Mouse (Mus musculus) natural killer cell, adult 2 months (primary cell): ENCODE data around the gene Hsdl2.
A peak's percentile ranks its signal among the peaks of the same experiment; 100 is the strongest.

ENCODE experiments used
- DNase-seq, 2 experiments: peaks; one replicate each; pipeline ENCODE4 v3.0.0; 2022; ENCODE audit warnings: low spot score in 2 of 2

The Hsdl2 gene

GRCm38 (mm10) chr4:59625998-59626910, 44.9 kb downstream of the Hsdl2 start, which contains the start of gene E130308A19Rik:
Gene E130308A19Rik (plus strand): TSS chr4:59626211.
- peak; percentile 47 to 71 for DNase-seq

GRCm38 (mm10) chr4:59628255-59628654, 46.9 kb downstream of the Hsdl2 start:
- DNase-seq, result no peak

GRCm38 (mm10) chr4:59629076-59629874, 47.9 kb downstream of the Hsdl2 start:
- no peak for DNase-seq

- no peak for DNase-seq
Observed at GRCm38 (mm10) chr4:59630122-59630521, 48.8 kb downstream of the Hsdl2 start.

GRCm38 (mm10) chr4:59634532-59634931, 53.2 kb downstream of the Hsdl2 start:
- DNase-seq, result no peak

GRCm38 (mm10) chr4:59639163-59639562, 57.8 kb downstream of the Hsdl2 start:
- DNase-seq, result no peak

- no peak for DNase-seq
Observed at GRCm38 (mm10) chr4:59640720-59641119, 59.4 kb downstream of the Hsdl2 start.

GRCm38 (mm10) chr4:59642039-59642438, 60.7 kb downstream of the Hsdl2 start:
- no peak for DNase-seq

GRCm38 (mm10) chr4:59642657-59643056, 61.3 kb downstream of the Hsdl2 start:
- no peak for DNase-seq

GRCm38 (mm10) chr4:59644431-59644830, 63.1 kb downstream of the Hsdl2 start:
- no peak for DNase-seq

GRCm38 (mm10) chr4:59644992-59645391, 63.6 kb downstream of the Hsdl2 start:
- DNase-seq, result no peak

- DNase-seq, result no peak
Observed at GRCm38 (mm10) chr4:59645610-59646009, 64.2 kb downstream of the Hsdl2 start.

- no peak for DNase-seq
Observed at GRCm38 (mm10) chr4:59646020-59646696, 64.8 kb downstream of the Hsdl2 start.

GRCm38 (mm10) chr4:59649119-59649518, 67.8 kb downstream of the Hsdl2 start:
- DNase-seq, result no peak

- no peak for DNase-seq
Observed at GRCm38 (mm10) chr4:59652166-59652681, 70.9 kb downstream of the Hsdl2 start.

- DNase-seq, result no peak
Observed at GRCm38 (mm10) chr4:59656061-59656642, 74.8 kb downstream of the Hsdl2 start.

GRCm38 (mm10) chr4:59662163-59662562, 80.8 kb downstream of the Hsdl2 start:
- DNase-seq, result no peak

- DNase-seq, result no peak
Observed at GRCm38 (mm10) chr4:59663451-59663850, 82.1 kb downstream of the Hsdl2 start.

- DNase-seq, result no peak
Observed at GRCm38 (mm10) chr4:59666550-59667317, 85.4 kb downstream of the Hsdl2 start.

- DNase-seq, result no peak
Observed at GRCm38 (mm10) chr4:59668050-59668449, 86.7 kb downstream of the Hsdl2 start.
